Mouse (Mus musculus) bone marrow macrophage, adult 2 months (primary cell): ENCODE measurements around the gene Psrc1. TPM values are rescaled to one million over a fixed set of nuclear protein-coding genes. Genes with fewer than 3 reads are reported as not detected.

Experiments
- H3K27ac ChIP-seq: 2 replicates; pipeline ENCODE4 v1.5.1; 2012; ENCODE audit warnings: low read depth, low read length; ENCODE audit not compliant: insufficient read depth
- H3K4me1 ChIP-seq: 2 replicates; pipeline ENCODE4 v1.6.1; 2012; ENCODE audit warnings: low read length; ENCODE audit not compliant: control insufficient read depth, insufficient read depth
- H3K4me3 ChIP-seq: 2 replicates; pipeline ENCODE4 v1.5.1; 2012; ENCODE audit warnings: mild to moderate bottlenecking, low read length, moderate library complexity; ENCODE audit not compliant: insufficient read depth
- CTCF ChIP-seq: IDR thresholded peaks from 2 replicates; pipeline ENCODE4 v1.5.1; 2012; ENCODE audit warnings: low read depth, mild to moderate bottlenecking, low read length, moderate library complexity
- POLR2A ChIP-seq: IDR thresholded peaks from 2 replicates; pipeline ENCODE4 v1.6.1; 2012; ENCODE audit warnings: mild to moderate bottlenecking, low read depth, low read length, borderline replicate concordance
- polyA plus RNA-seq: library from polyadenylated mRNA; stranded (reverse); fragments of >200 nt; gene quantifications from 2 replicates; pipeline ENCODE4 v1.2.4, GENCODE M21; 2012; ENCODE audit not compliant: missing spikeins, insufficient read depth, insufficient read length

Psrc1 gene
- polyA plus RNA-seq = 15.3 and 26.1 TPM in 2 replicates

DNA sequence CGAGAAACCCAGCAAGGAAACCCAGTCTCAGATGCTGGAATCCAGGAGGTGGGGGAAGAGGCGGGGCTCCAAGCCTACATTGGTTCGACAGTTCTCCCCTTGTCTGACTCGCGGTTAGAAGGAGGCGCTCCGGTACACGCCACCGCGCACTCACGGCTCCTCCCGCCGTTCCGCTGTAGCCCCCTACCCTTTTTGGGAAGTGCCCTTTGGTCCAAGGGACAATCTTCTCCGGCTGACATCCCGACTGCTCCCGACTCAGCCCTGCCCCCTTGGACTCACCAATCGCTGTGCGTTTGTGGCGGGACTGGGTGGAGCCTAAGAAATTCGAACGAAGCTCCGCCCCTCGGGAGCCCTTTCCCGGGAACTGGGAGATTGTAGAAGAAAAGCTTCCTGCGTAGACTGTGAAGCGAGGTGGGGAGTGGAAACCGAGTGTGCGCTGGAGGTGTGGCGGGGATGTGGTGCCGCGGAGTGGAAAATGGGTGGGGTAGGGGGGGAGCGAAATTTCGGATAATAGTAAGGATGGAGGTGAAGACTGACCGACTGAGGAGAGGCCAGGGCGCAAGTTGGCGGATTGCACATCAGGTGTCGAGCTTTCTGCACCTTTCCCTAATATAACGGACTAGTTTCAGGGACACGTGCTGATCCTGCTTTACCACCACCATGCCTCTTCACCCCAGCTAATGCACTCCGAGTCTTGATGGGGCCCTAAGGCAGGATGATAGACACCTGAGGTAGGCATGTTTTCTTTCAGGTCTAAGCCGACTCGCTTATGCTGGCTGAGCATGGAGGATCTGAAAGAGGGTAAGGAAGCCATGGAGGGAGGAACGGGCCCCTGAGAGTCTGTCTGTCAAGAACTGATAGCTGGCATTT lies at the start of gene Psrc1:
TSS of gene Psrc1 (plus strand) at position 355 of the 870 bp plus-strand sequence.
- H3K4me3 ChIP-seq = peak within 1 kb of the TSS; percentile 94
- peaks cover 22% of the 10 kb centered on the region for H3K4me1 ChIP-seq
- TF ChIP-seq CTCF = no peak
- TF ChIP-seq POLR2A = no peak
- H3K27ac ChIP-seq = peak within 1 kb of the TSS; percentile 68

DNA sequence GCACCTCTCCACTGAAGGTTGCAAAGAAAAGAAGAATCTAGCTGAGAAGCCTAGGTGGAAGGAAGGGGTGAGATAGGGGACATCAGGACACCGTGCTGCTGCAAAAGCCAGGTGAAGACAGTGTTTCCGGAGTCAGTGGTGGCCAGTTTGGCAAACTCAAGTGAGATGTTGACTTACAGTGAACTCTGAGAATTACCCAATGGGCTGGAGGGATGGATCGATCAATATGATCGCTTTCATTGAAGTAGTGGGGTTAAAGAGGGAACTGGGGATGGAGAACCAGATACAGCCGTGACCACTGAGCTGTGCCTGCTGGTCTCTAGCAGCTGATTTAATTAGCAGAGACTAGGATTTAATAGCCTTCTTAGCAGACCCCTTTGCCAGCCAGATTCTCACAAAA lies 46.8 kb upstream of the Psrc1 start:
- peaks cover 9% of the 10 kb centered on the region for H3K4me1 ChIP-seq
- TF ChIP-seq CTCF (no peak), POLR2A (no peak)
- H3K4me3 ChIP-seq = no peak overlapping the region
- no peak overlapping the region for H3K27ac ChIP-seq

DNA sequence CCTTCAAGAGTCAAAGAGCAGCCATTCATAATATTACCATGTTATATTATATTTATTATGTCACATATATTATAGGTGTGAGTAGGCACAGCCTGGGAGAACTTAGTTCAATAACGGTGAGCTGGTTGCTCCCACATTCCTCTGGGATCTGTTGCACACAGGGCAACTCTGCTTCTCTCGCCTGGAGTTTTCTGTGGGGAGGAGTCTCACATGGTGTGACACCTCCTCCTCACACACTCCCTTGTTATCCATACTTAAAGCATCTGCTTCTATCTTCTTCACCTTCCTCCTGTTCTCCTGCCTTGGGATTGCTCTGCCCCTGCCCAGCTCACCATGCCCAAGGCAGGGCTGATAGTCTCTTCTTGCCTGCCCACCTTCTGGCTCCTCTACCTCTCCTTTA lies 42.6 kb upstream of the Psrc1 start:
- TF ChIP-seq POLR2A (no peak), CTCF (no peak)
- H3K4me3 ChIP-seq = no peak overlapping the region
- peaks cover 14% of the 10 kb centered on the region for H3K4me1 ChIP-seq
- H3K27ac ChIP-seq = no peak overlapping the region

GRCm38 (mm10) chr3:108342185-108342584 lies 41.5 kb upstream of the Psrc1 start:
- H3K4me1 ChIP-seq = peaks cover 14% of the 10 kb centered on the region
- H3K27ac ChIP-seq = no peak overlapping the region
- no peak for TF ChIP-seq CTCF
- TF ChIP-seq POLR2A = no peak
- H3K4me3 ChIP-seq = no peak overlapping the region

GRCm38 (mm10) chr3:108345855-108346254 lies 37.8 kb upstream of the Psrc1 start:
- TF ChIP-seq POLR2A (no peak), CTCF (no peak)
- Histone ChIP-seq H3K4me1 (peaks cover 15% of the 10 kb centered on the region), H3K27ac (no peak overlapping the region), H3K4me3 (no peak overlapping the region)

DNA sequence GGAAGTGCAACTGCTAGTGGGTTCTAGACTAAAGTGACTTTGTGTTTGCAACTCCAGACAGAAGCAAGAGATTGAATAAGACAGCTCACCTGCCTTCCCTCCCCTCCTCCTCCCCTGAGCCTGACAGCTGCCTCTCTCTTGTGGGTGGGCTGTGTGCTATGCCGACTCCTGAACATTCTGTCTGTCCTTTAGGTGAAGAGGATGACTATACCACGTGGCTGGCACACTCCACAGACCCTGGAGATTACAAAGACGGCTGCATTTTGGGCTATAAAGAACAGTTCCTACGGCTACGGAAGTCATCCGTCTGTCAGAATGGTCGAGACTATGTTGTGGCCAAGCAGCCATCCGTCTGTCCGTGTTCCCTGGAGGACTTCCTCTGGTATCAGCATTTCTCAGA lies 35.3 kb upstream of the Psrc1 start:
- no peak overlapping the region for H3K4me3 ChIP-seq
- TF ChIP-seq POLR2A = no peak
- no peak for TF ChIP-seq CTCF
- H3K27ac ChIP-seq = no peak overlapping the region
- peaks cover 15% of the 10 kb centered on the region for H3K4me1 ChIP-seq

GRCm38 (mm10) chr3:108355245-108355644 lies 28.4 kb upstream of the Psrc1 start:
- H3K27ac ChIP-seq = no peak overlapping the region
- TF ChIP-seq CTCF (no peak), POLR2A (no peak)
- H3K4me1 ChIP-seq = no peaks in the 10 kb centered on the region
- H3K4me3 ChIP-seq = no peak overlapping the region

DNA sequence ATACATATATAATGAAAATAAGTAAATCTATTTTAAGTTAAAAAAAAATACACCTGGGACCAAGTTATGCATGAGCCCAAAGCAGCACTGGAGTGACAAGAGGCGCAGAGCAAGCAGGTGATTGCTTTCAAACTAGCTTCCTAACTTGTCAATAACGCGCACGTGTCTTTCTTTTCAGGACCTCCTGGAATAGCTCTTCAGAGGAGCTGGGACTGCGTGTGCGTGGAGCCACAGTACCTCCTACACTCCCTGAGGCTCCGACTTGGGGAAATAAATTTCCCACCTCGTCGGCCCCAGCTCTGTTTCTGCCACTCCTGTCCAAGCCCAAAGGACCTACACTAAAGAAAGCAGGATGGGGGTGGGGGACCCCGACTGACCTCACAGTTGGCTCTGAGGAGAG lies 26.6 kb upstream of the Psrc1 start:
- no peak overlapping the region for H3K4me3 ChIP-seq
- no peak overlapping the region for H3K27ac ChIP-seq
- peaks cover 8% of the 10 kb centered on the region for H3K4me1 ChIP-seq
- TF ChIP-seq CTCF (no peak), POLR2A (no peak)

DNA sequence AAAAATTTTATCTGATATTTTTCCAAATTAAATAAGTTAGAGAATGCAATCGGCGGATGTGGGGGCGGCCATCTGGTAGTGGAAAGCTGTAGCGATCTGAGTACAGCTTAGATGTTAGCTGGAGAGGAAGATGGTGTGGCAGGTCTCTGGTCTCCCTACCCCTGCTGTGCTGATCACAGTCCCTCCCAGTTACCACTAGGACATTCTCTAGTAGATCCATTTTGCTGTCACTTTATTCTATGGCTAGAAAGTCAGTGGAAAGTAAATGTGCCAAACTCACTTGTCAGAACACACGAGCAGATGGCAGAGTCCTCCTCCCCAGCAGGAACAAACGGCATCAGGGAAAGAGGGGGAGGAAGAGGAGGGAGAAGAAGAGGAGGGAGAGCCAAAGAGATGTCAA lies 25.2 kb upstream of the Psrc1 start:
- no peak overlapping the region for H3K27ac ChIP-seq
- no peak overlapping the region for H3K4me3 ChIP-seq
- H3K4me1 ChIP-seq = peaks cover 11% of the 10 kb centered on the region
- no peak for TF ChIP-seq POLR2A
- TF ChIP-seq CTCF = no peak

DNA sequence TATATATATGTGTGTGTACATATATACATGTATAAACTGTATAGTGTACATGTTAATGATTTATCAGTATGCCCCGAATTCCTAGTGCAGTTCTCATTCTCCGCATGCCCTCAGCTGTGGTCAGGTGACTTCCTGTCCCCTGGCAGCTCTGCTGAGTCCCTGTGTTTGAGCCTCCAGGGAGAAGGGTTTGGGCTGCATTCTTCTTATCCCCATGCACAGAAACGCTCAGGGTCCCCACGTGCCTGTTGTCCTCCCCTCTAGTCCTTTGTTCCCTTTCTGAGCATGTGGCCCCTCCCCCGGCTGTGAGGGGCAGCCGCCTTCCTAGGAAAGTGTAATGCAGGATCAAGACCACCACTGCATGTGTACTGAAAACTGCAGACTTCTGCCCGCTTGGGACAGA lies 22.7 kb upstream of the Psrc1 start:
- TF ChIP-seq POLR2A (no peak), CTCF (no peak)
- no peak overlapping the region for H3K4me3 ChIP-seq
- H3K27ac ChIP-seq = no peak overlapping the region
- H3K4me1 ChIP-seq = peaks cover 27% of the 10 kb centered on the region
